Mouse (Mus musculus): ENCODE data around the gene Adrb1.

DNA sequence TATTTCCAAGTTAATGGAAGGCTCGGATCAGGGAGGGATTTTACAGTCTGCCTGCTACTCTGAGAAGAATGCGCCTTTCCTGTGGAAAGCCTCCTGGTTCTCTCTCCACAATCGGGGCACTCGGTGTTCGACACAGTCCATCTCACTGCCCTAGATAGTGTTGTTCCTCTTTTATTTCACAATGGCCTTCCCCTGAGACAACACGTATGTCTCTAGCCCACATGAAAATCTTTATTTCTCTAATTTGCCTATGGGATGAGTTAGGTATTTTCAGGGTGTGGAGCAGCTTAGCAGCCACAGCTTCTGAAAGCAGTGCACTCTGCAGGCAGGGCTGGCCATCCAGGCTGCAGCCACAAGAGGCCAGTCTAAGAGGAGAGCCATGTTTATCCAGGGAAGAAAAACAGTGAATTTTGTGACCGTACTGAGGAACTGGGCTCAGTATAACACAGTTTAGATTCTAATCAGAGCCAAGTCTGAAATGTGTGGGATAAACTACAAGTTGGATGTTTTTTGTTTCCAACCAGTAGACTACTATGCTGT, 12.1 kb downstream of the Adrb1 start:
- no peak for TF ChIP-seq MAX (IDR thresholded peaks at IDR 0.05; ENCODE audit: low read length)
- no peak for TF ChIP-seq NELFE (IDR thresholded peaks at IDR 0.05; ENCODE audit: low read depth, low read length)
- no peak for TF ChIP-seq JUND (IDR thresholded peaks at IDR 0.05; ENCODE audit: low read depth, low read length)

Data from MEL (cell line).